Mouse (Mus musculus): ENCODE results near the gene Ift81.
A peak's percentile ranks its signal among the peaks of the same experiment; 100 is the strongest.

Ift81 gene

DNA sequence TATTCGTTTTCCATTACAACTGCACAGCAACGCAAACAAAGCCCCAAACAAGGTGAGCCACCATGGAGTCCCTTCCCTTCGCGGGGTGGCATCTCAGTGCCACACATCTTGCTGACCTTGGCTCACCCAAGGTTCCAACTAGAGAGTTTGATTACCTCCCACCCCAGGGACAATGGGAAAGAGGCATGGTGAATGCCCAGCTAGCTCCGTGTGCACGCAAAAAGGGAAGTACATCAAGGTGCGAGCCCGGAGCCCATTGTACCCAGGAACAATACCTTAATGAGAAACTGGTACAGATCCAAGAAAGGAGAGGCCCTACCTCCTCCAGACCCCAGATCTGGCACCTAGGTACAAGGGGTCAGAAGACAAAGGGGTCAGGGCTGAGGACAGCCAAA, 100.2 kb downstream of the Ift81 start:
- no peak for DNase-seq

GRCm38 (mm10) chr5:122513421-122514126, 100.7 kb downstream of the Ift81 start:
- DNase-seq, result no peak

DNA sequence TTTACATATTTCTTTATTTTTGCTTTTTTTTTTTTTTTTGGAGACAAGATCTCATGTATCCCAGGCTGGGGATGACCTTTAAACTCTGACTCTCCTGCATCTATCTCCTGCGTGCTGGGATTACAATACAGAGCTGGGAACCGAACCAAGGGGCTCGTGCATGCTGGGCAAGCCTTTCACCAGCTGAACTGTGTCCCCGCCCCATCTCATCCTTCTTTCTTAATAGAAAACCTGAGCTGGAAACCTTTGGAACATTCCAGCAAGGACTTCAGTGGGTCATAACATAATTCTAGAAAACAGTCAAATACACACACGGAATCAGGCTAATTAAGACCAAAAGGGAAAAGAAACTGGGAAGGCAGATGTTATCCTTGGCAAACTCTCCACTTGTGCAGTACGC, 102.3 kb downstream of the Ift81 start:
- no peak for DNase-seq

DNA sequence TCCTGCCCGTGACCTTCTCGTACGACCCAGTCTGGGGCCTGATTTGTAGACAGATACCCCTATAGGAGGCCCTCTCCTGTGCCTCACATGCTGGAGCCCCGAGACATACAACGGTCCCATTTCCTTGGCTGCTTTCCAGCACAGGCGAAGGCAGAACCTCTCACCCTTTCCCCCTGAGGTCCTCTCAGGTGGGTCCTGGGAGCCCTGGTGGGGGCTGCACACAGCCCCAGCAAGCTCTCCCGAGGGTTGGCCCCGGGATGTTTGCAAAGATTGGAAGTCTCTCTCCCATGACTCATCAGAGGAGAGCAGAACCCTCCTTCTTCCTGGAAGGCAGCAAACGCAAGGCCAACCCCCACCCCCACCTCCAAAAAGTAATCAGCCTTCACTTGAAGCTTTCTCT, 102.9 kb downstream of the Ift81 start:
- DNase-seq, result no peak

DNA sequence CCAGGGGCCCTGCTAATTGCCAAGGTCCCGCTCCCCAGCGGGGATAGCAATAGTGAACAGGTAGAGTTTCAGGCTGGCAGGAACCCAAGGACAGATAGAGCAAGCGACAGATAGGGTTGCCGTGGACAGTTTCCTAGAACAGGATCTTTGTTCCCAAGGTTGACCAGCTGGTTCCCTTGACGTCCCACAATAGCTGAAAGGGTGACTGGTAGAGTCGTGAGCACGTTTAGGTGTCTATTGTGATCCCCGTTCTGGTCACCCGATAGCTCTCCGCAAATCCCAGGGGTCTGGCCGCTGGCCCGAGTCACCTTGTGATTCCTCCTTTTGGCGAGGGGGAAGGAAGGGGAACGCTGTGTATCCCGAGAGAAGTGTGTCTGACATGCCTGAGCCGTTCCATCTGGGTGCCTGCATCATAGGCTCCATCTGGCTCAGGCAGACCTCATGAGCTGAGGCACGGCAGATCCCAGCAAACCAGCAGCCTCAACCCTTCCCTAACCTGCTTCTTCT, 103.6 kb downstream of the Ift81 start:
- peak; percentile 72 to 74 for DNase-seq

DNA sequence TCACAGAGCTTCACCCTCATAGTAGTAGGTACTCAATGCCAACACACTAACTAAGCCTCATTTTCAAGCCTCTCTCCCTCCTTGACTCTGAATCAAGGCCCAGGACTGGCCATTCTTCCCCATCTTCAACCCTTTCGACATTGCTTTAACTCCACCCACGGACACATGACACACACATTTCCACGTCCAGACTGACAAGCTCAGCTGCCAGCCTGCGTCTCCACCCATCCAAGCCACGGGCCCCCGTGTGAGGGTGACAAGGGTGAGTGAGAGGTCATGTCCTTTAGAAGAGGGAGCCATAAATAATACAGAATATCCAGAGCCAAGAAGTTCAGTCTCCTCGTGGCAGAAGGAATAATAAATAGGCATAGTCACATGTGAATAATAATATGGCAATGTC, 104.7 kb downstream of the Ift81 start:
- no peak for DNase-seq

DNA sequence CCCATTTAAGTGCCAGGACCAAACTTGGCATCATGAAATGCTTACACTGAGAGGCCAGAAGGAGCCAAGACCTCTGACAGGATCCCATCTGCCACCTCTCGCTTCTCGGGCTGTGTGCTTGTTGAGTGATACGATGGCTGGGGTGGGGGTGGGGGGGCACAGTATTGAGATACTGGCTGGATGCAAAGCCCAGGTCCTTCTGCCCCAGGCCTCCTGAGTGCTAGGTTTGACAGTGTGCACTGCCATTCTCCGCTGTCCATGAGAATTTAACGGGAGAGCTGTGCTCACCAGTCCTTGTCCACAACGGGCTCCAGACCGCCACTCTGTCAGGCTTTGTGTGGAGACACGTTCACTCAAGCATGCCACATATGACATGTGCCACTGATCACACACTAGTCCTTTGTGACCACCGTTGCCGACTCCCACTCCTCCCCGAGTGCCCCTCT, 105.4 kb downstream of the Ift81 start:
- peak; percentile 84 to 89 for DNase-seq

- DNase-seq, result no peak
These were observed 106.9 kb downstream of the Ift81 start for GRCm38 (mm10) chr5:122507396-122507795.

DNA sequence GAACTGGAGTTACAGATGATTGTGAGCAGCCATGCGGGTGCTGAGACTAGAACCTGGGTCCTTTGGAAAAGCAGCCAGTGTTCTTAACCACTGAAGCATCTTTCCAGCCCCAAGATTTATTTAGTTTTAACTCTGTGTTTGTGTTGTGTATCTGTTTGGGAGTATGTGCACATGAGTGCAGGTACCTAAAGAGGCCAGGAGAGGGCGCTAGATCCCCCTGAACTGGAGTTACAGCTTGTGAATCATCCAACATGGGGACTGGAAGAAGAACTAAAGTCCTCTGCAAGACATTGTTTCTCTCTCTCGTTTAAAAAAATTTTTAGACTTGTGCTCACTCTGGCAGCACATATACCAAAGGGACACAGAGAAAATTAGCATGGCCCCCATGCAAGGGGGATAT, 107.9 kb downstream of the Ift81 start:
- DNase-seq, result no peak

- no peak for DNase-seq
These were observed 108.8 kb downstream of the Ift81 start for GRCm38 (mm10) chr5:122505554-122505953.

GRCm38 (mm10) chr5:122503760-122504119, 110.6 kb downstream of the Ift81 start:
- no peak for DNase-seq

- no peak for DNase-seq
These were observed 111.1 kb downstream of the Ift81 start for GRCm38 (mm10) chr5:122503015-122503759.

DNA sequence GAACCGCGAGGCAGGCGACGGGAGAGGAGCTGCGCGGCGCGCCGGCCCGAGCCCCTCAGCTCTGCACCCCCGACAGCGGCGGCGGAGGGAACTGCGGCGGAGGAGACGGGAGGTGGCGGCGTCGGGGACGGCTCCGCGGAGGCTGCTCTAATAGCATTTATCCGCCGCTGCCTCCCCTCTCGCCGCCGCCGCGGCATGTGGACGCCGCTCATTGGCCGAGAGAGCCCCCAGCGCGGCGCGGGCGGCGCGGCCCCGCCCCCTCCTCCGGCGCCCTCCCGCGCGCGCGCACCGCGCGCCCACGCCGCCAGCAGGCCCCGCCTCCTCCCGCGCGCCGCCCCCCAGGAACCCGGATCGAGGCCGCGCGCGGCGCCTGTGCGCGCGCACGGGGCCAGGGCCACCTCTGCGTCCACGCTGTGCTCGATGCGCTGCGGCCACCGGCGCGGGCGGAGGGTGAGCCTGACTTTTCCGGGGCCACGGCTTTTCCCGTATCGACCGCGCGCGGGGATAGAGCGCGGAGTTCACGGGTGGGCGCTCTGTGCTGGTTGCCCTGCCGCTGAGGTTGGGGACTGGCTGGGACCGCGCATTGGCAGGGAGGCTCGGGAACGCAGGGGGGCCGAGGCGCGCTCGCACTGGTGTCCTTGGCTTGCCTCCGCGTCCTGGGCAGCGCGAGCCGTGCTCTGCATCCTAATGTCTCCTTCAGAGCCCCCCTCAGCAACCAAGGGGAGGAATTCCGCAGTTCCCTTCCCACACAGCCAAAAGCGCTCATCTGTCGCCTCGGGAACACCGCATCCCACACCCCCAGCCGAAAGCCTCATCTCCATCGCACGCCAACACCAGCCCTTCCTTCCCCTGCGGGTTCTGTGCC, 112.0 kb downstream of the Ift81 start, which contains the start of gene Atp2a2:
TSS of gene Atp2a2 (minus strand) at position 149 of the 865 bp plus-strand sequence.
- DNase-seq, result peak; percentile 96

DNA sequence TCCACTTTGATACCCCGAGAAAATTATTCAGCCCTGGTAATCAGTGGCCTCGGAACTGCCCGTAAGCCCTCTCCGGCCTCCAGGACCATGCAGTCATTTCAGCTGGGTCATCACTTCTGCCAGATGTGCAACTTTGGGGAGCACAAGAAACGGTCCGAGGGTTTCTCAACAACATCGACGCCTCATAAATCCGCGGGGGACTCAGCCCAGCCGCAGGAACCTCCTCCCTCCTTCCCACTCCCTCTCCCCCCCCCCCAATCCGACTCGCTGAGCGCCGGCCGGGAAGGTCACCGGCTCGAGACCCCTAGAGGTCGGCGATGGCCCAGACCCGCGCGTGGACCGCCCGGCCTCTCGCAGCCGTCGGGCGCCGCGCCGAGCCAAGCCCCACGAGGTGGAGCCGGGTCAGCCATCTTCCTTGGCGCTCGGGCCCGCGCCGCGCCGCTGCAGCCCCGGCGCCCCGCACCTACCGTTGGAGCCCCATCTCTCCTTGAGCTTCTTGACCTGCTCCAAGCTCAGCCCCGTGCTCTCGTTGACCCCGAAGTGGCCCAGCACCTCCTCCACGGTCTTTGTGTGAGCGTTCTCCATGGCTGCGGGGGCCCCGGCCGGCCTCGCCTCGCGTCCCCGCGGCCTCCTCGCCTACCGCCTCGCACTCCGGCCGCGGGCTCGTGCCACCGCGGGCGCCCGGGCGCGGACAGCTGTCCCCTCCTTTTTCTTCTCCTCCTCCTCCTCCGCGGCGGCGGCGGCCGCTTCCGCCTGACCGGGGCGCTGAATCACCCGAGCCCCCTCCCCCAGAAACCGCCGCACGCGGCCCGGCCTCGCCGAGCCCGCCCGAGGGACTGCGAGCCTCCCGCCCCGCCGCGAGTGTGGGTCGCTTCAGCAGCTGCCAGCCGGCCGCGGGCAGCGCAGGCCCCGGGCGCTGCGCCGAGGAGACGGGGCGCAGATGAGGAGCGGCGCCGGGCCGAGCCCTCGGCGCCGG, 112.9 kb downstream of the Ift81 start:
- peak; percentile 74 to 76 for DNase-seq

GRCm38 (mm10) chr5:122500563-122500962, 113.8 kb downstream of the Ift81 start:
- DNase-seq, result no peak

Measured in cerebellum, postnatal 14 days (tissue).